Mouse (Mus musculus) heart, adult 9 months (tissue): ENCODE results near the gene Wipi1.
"Not testable (repeated sequence)": the region's sequence is repeated elsewhere in the genome, so short reads cannot be mapped to it uniquely, and the experiment has no call there.

Experiments
- DNase-seq, 2 experiments: peaks; one replicate each; pipeline ENCODE4 v3.0.0; 2022; ENCODE audit warnings: low spot score in 2 of 2

Gene Wipi1

GRCm38 (mm10) chr11:109611303-109612149 is at the start of gene Wipi1:
Gene Wipi1 (minus strand): TSS chr11:109611967.
- peak; percentile 99 for DNase-seq

DNA sequence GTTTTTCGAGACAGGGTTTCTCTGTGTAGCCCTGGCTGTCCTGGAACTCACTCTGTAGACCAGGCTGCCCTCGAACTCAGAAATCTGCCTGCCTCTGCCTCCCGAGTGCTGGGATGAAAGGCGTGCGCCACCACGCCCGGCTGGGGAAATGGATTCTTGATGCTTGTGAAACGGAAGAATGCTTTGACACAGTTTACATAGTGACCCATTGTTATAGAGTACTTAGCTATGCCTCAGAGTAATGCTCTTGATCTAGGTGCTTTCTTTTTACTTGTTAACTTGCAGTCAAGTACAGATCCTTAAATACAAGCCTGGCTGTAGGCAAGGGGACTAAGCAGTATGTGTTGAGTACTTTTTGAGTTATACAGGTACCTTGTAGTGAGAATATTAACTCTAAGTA is 48.8 kb upstream of the Wipi1 start:
- DNase-seq: not testable (repeated sequence)

- no peak for DNase-seq
These were observed 44.5 kb upstream of the Wipi1 start for GRCm38 (mm10) chr11:109656232-109656631.

DNA sequence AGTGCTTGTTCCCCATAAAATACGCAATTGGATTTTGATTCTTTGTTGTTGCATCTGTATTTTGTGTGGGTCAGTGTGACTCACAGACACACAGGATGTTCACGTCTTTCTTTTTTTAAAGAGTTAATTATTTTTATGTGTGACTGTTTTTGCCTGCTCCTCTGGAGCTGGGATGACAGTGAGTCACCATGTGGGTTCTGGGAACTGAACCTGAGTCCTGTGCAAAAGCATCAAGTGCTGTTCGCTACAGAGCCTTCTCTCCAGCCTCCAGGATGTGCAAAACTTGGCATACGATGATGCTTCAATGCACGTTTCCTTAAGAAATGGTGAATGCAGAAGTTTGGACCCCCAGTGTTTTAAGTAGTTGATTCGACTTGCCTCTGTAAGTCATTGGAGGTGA is 42.8 kb upstream of the Wipi1 start:
- DNase-seq: no peak

DNA sequence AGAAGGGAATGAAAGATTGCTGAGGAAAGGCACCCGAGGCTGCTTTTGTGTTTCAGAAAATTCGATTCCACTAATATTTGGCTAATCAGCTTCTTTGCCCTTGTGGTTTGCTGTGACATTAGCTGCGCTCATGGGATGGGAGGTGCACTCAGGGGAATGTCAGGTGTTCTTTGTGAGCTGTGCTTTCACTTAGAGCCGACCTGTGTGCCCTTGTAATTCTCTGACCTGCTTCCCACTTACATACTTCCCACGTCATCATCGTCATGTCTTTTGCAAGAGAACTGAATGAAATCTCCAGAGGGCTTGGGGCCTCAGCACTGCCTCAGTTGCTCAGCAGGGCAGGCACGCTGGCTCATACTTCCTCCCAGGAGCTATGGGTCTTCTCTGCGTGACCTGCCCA is 41.4 kb upstream of the Wipi1 start:
- DNase-seq: no peak

DNA sequence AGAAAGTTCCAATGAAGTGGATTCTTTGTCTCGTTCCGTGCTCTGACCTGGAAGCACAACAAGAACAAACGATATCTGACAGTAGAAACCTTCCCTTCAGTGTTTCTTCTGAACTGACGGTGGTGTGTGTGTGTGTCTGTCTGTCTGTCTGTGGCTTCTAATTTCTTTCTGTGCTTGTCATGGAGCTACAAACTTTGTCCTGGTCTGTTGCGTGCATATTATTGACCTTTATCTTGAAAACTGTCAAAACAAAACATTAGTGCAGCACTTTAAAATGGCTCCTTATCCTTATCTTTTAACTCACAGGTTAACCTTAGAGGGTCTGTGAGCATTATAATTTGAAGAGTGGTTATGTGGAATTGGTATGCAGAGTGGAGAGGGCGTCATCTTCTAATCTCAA is 40.7 kb upstream of the Wipi1 start:
- DNase-seq: no peak

DNA sequence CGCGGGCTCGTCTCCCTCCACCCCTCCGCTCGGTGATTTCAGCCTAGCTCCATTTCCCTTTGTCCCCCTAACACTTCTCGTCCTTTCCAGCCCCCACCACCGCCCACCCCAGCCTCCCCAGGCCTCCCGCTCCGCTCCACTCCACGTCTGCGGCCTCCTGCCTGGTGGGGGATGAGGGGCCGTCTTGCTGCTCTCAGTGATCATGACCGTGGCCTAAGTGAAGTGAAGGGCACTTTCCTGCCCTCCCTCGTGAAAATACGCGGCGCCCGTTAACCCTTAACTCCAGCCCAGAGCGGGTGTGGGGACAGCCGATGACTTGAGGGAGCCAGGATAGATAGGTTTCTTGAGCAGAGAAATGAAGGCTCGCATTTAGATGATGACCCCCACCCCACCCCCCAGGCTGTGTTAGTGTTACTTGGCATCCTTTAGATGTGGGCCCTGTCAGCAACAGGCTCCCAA is 39.8 kb upstream of the Wipi1 start:
- DNase-seq: peak; percentile 34 to 35

DNA sequence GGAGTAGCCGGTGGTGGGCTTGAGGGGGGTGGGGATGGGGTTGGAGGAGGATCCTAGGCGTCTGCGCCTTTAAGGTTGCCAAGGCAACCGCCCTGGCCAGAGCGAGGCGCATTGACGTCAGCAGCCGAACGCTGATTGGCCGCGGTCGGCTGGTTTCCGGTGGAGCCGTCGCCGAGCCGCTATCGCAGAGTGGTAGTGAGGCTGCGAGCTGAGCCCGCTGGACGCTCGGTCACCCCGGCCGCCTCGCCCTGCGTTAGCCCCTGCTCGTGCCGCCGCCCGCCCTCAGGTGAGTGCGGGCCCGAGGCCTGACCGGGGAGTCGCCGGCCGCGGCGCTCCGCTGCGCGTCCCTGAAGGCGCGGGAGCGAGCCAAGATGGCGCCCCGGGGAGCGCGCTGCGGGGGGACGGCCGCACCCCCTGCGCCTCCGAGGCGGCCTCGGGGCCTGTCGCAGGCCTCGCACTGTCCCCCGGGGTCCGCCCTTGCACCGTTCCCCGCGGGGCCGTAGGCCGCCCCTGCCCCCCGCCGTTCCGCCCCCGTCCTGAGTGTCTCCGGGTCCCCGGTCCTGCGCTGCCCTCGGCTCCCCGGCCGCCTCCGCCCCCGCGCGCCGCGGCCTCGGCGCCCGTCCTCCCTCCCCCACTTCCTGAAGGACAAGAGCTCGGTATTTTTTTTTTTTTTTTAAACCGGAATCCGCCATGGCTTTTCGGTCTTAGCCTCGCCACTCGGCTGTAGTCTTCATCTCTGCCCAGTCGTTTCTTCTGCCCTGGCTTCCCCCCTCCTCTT is 39.2 kb upstream of the Wipi1 start:
- peak; percentile 94 to 95 for DNase-seq

GRCm38 (mm10) chr11:109649975-109650701 is 38.4 kb upstream of the Wipi1 start:
- peak; percentile 80 to 84 for DNase-seq

DNA sequence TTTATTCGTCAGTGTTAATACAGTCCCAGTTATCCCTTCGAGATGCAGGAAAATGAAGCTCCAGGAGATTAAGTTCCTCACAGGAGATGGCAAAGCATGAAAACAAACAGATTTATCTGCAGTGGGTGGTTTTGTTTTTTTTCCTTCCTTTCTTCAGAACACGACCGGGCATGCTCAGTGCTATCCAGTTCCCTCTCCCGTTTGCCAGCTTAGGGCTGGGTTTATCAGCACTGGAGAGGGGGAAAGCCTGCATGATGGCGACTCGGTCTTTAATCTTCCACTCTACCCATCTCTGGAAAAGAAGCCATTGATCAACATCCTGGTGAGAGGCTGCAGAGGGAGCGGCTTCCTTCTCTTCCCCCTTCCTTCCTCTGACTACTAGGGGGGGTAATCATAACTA is 37.4 kb upstream of the Wipi1 start, which contains the start of gene Prkar1a:
Gene Prkar1a (plus strand): TSS at position 200 of the 400 bp plus-strand sequence.
- DNase-seq: peak in 1 of 2 experiments; percentile 31

GRCm38 (mm10) chr11:109648510-109648909 is 36.7 kb upstream of the Wipi1 start:
- peak; percentile 65 to 69 for DNase-seq

- DNase-seq: peak; percentile 74 to 83
These were observed 29.9 kb upstream of the Wipi1 start for GRCm38 (mm10) chr11:109641498-109642222.

DNA sequence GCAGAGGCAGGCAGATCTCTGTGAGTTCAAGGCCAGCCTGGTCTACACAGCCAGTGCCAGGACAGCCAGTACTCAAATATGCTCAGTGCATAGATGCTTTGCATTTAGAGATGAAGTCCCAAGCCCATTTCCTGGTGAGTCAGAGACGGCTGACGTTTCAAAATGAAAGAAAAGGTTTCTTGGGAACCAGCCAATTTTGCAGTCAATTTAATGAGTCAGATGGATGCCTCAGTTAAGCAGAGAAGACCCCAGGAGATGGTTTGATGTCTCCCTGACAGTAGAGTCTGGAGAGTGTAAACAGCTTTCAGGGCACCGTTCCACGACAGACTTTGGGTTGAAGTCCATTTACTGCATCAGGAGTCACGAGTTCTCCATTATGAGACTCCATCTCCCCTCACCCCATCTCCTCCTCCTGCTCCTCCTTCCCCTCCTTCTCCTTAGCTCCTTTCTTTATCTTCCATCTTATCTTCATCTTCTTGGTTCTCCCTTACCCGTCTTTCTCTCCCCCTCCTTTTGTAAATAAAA is 24.2 kb upstream of the Wipi1 start:
- no peak for DNase-seq

DNA sequence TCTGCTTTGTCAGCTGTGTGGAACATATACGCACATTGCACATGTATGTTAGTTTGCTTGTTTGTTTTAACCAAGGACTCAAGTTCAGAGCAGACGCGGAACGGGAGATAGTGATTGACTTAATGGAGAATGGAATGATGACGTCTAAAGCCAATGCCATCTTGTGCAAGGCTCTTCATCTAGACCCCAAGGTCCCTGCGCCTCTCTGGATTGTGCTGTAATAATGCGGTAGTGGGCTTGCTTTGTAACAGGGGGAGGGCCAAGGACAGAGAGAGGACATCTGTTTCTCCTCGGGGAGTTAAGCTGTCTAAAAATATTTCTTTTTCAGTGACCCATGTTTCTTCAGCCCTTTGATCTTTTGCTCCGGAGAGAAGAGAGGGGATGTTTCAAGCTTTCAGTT is 23.2 kb upstream of the Wipi1 start:
- no peak for DNase-seq

- peak; percentile 66 to 68 for DNase-seq
These were observed 17.3 kb upstream of the Wipi1 start for GRCm38 (mm10) chr11:109629021-109629521.

DNA sequence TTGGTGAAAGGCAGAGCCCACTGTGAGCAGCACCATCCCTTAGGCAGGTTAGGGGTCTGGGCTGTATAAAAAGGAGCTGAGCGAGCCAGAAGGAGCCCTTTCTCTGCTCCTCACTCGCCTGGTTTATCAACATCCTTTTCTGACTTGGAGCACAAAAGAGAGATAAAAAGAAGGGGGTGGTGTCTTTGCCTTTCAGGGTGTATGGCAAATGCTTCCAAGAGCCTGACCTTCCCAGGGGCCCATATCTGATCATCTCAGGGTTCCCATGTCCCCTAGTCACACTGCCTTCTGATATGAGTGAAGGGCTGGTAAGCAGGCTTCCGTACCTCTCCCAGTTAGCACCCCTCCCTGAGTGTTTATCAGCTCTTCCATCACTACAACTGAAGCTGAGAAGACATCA is 16.3 kb upstream of the Wipi1 start:
- DNase-seq: no peak

DNA sequence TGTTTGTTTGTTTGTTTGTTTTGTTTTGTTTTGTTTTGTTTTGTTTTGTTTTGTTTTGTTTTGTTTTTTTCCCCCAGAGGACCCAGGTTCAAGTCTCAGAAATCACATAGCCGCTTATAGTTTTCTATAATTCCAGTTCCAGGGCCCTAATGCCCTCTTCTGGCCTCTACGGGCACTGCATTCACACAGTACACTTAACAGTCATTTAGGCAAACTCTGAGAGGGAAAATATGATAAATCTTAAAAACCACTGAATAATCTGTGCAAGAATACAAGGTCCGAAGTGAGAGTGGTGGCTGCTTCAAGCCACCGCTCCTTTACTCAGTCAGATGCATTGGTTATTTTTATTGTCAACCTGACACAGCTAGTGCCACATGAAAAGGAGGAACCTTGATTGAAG is 15.9 kb upstream of the Wipi1 start:
- no peak for DNase-seq

DNA sequence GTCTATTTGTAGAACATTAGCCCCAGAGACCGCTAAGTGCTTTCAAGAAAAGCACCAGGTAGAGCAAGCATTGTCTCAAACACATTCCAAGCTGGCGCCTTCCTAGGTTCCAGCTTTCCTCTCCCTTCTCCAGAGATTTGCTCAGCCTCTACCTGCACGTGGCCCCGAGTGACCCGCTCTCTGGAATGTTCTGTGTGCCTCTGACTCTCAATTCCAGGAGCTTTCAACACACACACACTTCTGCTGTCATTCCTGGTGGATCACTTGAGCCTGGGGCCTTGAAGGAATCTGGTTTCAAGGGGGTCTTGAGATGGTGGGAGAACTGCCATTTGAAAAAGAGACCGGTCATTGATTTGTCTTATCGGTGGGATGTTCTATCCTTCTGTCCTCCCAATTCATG is 11.5 kb upstream of the Wipi1 start:
- DNase-seq: no peak

DNA sequence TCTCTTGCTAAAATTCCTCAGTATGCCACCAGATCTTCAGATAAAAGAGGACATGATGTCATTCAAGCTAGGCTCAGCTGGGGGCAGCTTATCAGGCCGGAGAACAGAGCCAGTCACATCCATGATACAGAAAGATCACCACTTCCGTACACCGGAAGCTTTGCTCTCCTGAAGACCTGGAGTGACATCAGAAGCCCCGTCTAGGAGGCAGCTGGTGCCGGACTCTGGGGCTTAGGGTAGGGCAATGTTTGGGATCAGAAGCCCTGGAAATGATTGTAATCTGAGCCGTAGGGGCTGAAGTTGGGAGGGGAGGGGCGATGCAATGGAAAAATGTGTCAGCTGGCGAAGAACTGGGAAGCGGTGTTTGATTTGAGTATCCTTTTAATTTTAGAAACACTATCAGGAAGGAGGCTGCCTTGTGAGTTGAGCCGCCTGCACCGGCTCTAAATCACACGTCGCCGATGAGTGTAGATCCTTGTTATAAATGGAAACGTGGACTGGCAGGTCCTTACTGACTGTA is 10.8 kb upstream of the Wipi1 start:
- peak; percentile 51 to 66 for DNase-seq

GRCm38 (mm10) chr11:109621183-109621582 is 9.4 kb upstream of the Wipi1 start:
- DNase-seq: peak in 1 of 2 experiments; percentile 42

- DNase-seq: no peak
These were observed 8.6 kb upstream of the Wipi1 start for GRCm38 (mm10) chr11:109620356-109620755.
